Mouse (Mus musculus): ENCODE results near the gene P4ha3. TPM values are rescaled to one million over a fixed set of nuclear protein-coding genes. Genes with fewer than 3 reads are reported as not detected.

The P4ha3 gene
- total and polyA plus RNA-seq, 3 experiments = 0.35 TPM; not detected in 2

- Histone ChIP-seq H3K36me3 (ENCODE audit: control insufficient read depth in 1 of 2, insufficient read depth in 2 of 2, low read length in 2 of 2) (no peaks in the 10 kb centered on the region), H3K9me3 (replicated peaks; ENCODE audit: insufficient read depth, low read length) (no peaks in the 10 kb centered on the region), H3K4me3 (ENCODE audit: control insufficient read depth in 1 of 2, insufficient read depth in 1 of 2, low read depth in 2 of 2, low read length in 2 of 2) (no peak overlapping the region), H3K27ac (ENCODE audit: control insufficient read depth, low read depth, low read length) (no peak overlapping the region), H3K9ac (ENCODE audit: control insufficient read depth, low read depth, low read length, poor library complexity, severe bottlenecking) (no peak overlapping the region), H3K79me2 (ENCODE audit: control insufficient read depth, insufficient read depth, low read length, poor library complexity) (no peaks in the 10 kb centered on the region), H3K4me1 (ENCODE audit: control insufficient read depth in 1 of 2, insufficient read depth in 2 of 2, low read length in 2 of 2) (peaks cover 0 to 5% of the 10 kb centered on the region in 2 experiments; a peak in 1 of 4 replicates), H3K27me3 (ENCODE audit: control insufficient read depth in 1 of 2, insufficient read depth in 2 of 2, low read length in 2 of 2) (no peaks in the 10 kb centered on the region)
- DNase-seq (ENCODE audit: low read depth, low spot score) = no peak
- no peak for TF ChIP-seq CHD2 (IDR thresholded peaks at IDR 0.05; ENCODE audit: low read length)
- no peak for TF ChIP-seq ZC3H11A (IDR thresholded peaks at IDR 0.05; ENCODE audit: low read depth, low read length)
- no peak for TF ChIP-seq MAFK (IDR thresholded peaks at IDR 0.05; ENCODE audit: borderline replicate concordance, low read depth, low read length)
- no peak for TF ChIP-seq MYC (IDR thresholded peaks at IDR 0.05; ENCODE audit: low read depth, low read length)
- no peak for TF ChIP-seq MAZ (IDR thresholded peaks at IDR 0.05; ENCODE audit: low read depth, low read length)
- TF ChIP-seq E2F4 (IDR thresholded peaks at IDR 0.05; ENCODE audit: borderline replicate concordance, low read depth, low read length) = no peak
These were observed 27.4 kb downstream of the P4ha3 start for GRCm38 (mm10) chr7:100312716-100313115.

GRCm38 (mm10) chr7:100316924-100317323, 31.6 kb downstream of the P4ha3 start:
- Histone ChIP-seq H3K4me1 (ENCODE audit: control insufficient read depth in 1 of 2, insufficient read depth in 2 of 2, low read length in 2 of 2) (peaks cover 0 to 8% of the 10 kb centered on the region in 2 experiments; a peak in 1 of 4 replicates), H3K9ac (ENCODE audit: control insufficient read depth, low read depth, low read length, poor library complexity, severe bottlenecking) (no peak overlapping the region; the same call in 1 of the 2 replicates), H3K9me3 (replicated peaks; ENCODE audit: insufficient read depth, low read length) (no peaks in the 10 kb centered on the region), H3K36me3 (ENCODE audit: control insufficient read depth in 1 of 2, insufficient read depth in 2 of 2, low read length in 2 of 2) (no peaks in the 10 kb centered on the region), H3K4me3 (ENCODE audit: control insufficient read depth in 1 of 2, insufficient read depth in 1 of 2, low read depth in 2 of 2, low read length in 2 of 2) (no peak overlapping the region), H3K79me2 (ENCODE audit: control insufficient read depth, insufficient read depth, low read length, poor library complexity) (no peaks in the 10 kb centered on the region), H3K27ac (ENCODE audit: control insufficient read depth, low read depth, low read length) (no peak overlapping the region), H3K27me3 (ENCODE audit: control insufficient read depth in 1 of 2, insufficient read depth in 2 of 2, low read length in 2 of 2) (no peaks in the 10 kb centered on the region)
- peak; percentile 55 for DNase-seq (ENCODE audit: low read depth, low spot score)
- no peak for TF ChIP-seq USF1 (IDR thresholded peaks at IDR 0.05; ENCODE audit: low read depth, low read length)
- TF ChIP-seq TAL1 (IDR thresholded peaks at IDR 0.05; ENCODE audit: low read length) = no peak
- TF ChIP-seq ELF1 (IDR thresholded peaks at IDR 0.05; ENCODE audit: low read depth, low read length) = no peak
- TF ChIP-seq POLR2AphosphoS2 (IDR thresholded peaks at IDR 0.05; ENCODE audit: low read length) = no peak
- no peak for TF ChIP-seq NRF1 (IDR thresholded peaks at IDR 0.05; ENCODE audit: insufficient read depth, low read depth, low read length, poor library complexity, severe bottlenecking)
- TF ChIP-seq MEF2A (IDR thresholded peaks at IDR 0.05; ENCODE audit: extremely low read depth, insufficient replicate concordance, low read depth, low read length, poor library complexity, severe bottlenecking) = no peak
- no peak for TF ChIP-seq E2F4 (IDR thresholded peaks at IDR 0.05; ENCODE audit: borderline replicate concordance, low read depth, low read length)
- no peak for TF ChIP-seq MAFK (IDR thresholded peaks at IDR 0.05; ENCODE audit: borderline replicate concordance, low read depth, low read length)
- no peak for TF ChIP-seq EP300 (IDR thresholded peaks at IDR 0.05; ENCODE audit: low read depth in 1 of 2, low read length in 2 of 2)
- no peak for TF ChIP-seq MYC (IDR thresholded peaks at IDR 0.05; ENCODE audit: low read depth, low read length)

DNA sequence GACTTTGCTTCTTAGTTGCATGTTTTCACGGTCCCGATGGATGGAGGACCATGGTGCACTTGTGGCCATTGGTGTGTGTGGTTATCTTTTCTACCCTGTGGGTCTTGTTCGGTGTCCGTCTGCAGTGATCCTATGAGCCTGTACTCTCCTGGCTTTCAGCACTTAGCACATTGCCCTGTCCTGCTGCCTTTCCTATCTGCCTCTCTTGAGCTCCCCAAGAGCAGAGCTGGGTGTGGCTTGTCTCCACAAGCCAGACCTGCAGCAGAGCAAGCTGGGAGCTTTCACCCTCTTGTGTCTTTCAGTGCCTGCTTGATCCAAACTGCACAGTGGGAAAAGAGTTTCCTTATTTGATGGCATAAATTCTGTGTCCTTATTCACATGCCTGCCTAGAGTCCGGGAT, 32.2 kb downstream of the P4ha3 start:
- H3K4me1 ChIP-seq (ENCODE audit: control insufficient read depth in 1 of 2, insufficient read depth in 2 of 2, low read length in 2 of 2) = peaks cover 0 to 8% of the 10 kb centered on the region in 2 experiments; a peak in 1 of 4 replicates
- no peaks in the 10 kb centered on the region for H3K79me2 ChIP-seq (ENCODE audit: control insufficient read depth, insufficient read depth, low read length, poor library complexity)
- no peak overlapping the region; a peak in 1 of 4 replicates for H3K4me3 ChIP-seq (ENCODE audit: control insufficient read depth in 1 of 2, insufficient read depth in 1 of 2, low read depth in 2 of 2, low read length in 2 of 2)
- TF ChIP-seq POLR2AphosphoS2 (IDR thresholded peaks at IDR 0.05; ENCODE audit: low read length) (no peak), CTCF (IDR thresholded peaks at IDR 0.05 in 2 of 3, conservative IDR thresholded peaks at IDR 0.05 in 1 of 3; ENCODE audit: control insufficient read depth in 1 of 3, insufficient read depth in 1 of 3, low read depth in 2 of 3, low read length in 3 of 3, poor library complexity in 1 of 3, severe bottlenecking in 1 of 3) (no peak), MXI1 (IDR thresholded peaks at IDR 0.05; ENCODE audit: low read depth, low read length) (no peak), TAL1 (IDR thresholded peaks at IDR 0.05; ENCODE audit: low read length) (no peak), CHD1 (IDR thresholded peaks at IDR 0.05; ENCODE audit: low read depth, low read length) (no peak), ZNF384 (IDR thresholded peaks at IDR 0.05; ENCODE audit: low read depth, low read length) (no peak), RAD21 (IDR thresholded peaks at IDR 0.05; ENCODE audit: low read depth, low read length) (no peak), ZC3H11A (IDR thresholded peaks at IDR 0.05; ENCODE audit: low read depth, low read length) (no peak), USF1 (IDR thresholded peaks at IDR 0.05; ENCODE audit: low read depth, low read length) (no peak), MAFK (IDR thresholded peaks at IDR 0.05; ENCODE audit: borderline replicate concordance, low read depth, low read length) (no peak), NELFE (IDR thresholded peaks at IDR 0.05; ENCODE audit: low read depth, low read length) (no peak), KAT2A (conservative IDR thresholded peaks at IDR 0.05; ENCODE audit: low read depth, low read length) (no peak), MYC (IDR thresholded peaks at IDR 0.05; ENCODE audit: low read depth, low read length) (no peak), CHD2 (IDR thresholded peaks at IDR 0.05; ENCODE audit: low read length) (no peak), GABPA (IDR thresholded peaks at IDR 0.05; ENCODE audit: low read depth, low read length) (no peak), ZMIZ1 (IDR thresholded peaks at IDR 0.05; ENCODE audit: low read depth, low read length) (no peak), ETS1 (IDR thresholded peaks at IDR 0.05; ENCODE audit: low read depth, low read length) (no peak)
- H3K27me3 ChIP-seq (ENCODE audit: control insufficient read depth in 1 of 2, insufficient read depth in 2 of 2, low read length in 2 of 2) = no peaks in the 10 kb centered on the region
- H3K9me3 ChIP-seq (replicated peaks; ENCODE audit: insufficient read depth, low read length) = no peaks in the 10 kb centered on the region
- no peak overlapping the region for H3K27ac ChIP-seq (ENCODE audit: control insufficient read depth, low read depth, low read length)
- no peaks in the 10 kb centered on the region for H3K36me3 ChIP-seq (ENCODE audit: control insufficient read depth in 1 of 2, insufficient read depth in 2 of 2, low read length in 2 of 2)
- DNase-seq (ENCODE audit: low read depth, low spot score) = peak; percentile 38
- no peak overlapping the region for H3K9ac ChIP-seq (ENCODE audit: control insufficient read depth, low read depth, low read length, poor library complexity, severe bottlenecking)

Data from MEL (cell line).